Mouse (Mus musculus) heart, postnatal 0 days (tissue): ENCODE data around the gene Hes5.

Experiments
- CTCF ChIP-seq: IDR thresholded peaks from 2 replicates; pipeline ENCODE4 v1.5.1; 2016; ENCODE audit warnings: antibody characterized with exemption, control low read depth, low read depth
- EP300 ChIP-seq: IDR thresholded peaks from 2 replicates; pipeline ENCODE4 v1.6.1; 2016; ENCODE audit warnings: antibody characterized with exemption, low read depth

- TF ChIP-seq CTCF (no peak), EP300 (no peak)
Observed at GRCm38 (mm10) chr4:154937746-154938145, 23.0 kb upstream of the Hes5 start.
